In genomic region chr2:77690316-77690715, GRCm38 (mm10) we compare ENCODE assay signal across 29 mouse cellular contexts.
"Had no signal": no experiment of that assay in that cellular context is flagged by ENCODE, and none has a peak within 500 bp of the region (broad histone marks: within the 10 kb centered on the region; RNA-seq: fewer than 3 reads in every experiment).

No protein-coding gene starts in this region.

- H3K4me1 ChIP-seq: limb, embryonic 15.5 days; liver, embryonic 12.5 days; liver, embryonic 13.5 days; liver, embryonic 15.5 days; lung, embryonic 15.5 days; megakaryocyte, embryonic 14.5 days; midbrain, embryonic 12.5 days had no signal

- DNase-seq: layer of hippocampus, postnatal 36 days; left cerebral cortex, postnatal 4 days; liver; liver, embryonic 13.5 days; liver, postnatal 0 days; lung, adult 18-20 months; lung, adult 2 months; lung, embryonic 14.5 days; lung, postnatal 10 days; lung, postnatal 14 days; lung, postnatal 36 days; lung, postnatal 4 days had no signal

- H3K36me3 ChIP-seq: limb, embryonic 10.5 days; limb, embryonic 12.5 days; limb, embryonic 13.5 days; limb, embryonic 15.5 days; liver, embryonic 12.5 days; liver, embryonic 13.5 days; liver, embryonic 15.5 days; lung, embryonic 15.5 days; midbrain, embryonic 12.5 days; midbrain, embryonic 13.5 days had no signal

- H3K27me3 ChIP-seq: limb, embryonic 12.5 days; limb, embryonic 13.5 days; limb, embryonic 15.5 days; liver, embryonic 12.5 days; liver, embryonic 13.5 days; liver, embryonic 15.5 days; lung, embryonic 15.5 days; megakaryocyte, embryonic 14.5 days; midbrain, embryonic 12.5 days; midbrain, embryonic 13.5 days had no signal

- H3K9me3 ChIP-seq: limb, embryonic 10.5 days; limb, embryonic 12.5 days; limb, embryonic 13.5 days; limb, embryonic 15.5 days; liver, embryonic 12.5 days; liver, embryonic 13.5 days; liver, embryonic 15.5 days; lung, embryonic 15.5 days; midbrain, embryonic 12.5 days; midbrain, embryonic 13.5 days had no signal

- H3K27ac ChIP-seq: left cerebral cortex, adult 2 months; limb, embryonic 10.5 days; limb, embryonic 12.5 days; limb, embryonic 13.5 days; limb, embryonic 15.5 days; liver, embryonic 12.5 days; liver, embryonic 13.5 days; liver, embryonic 14.5 days; liver, embryonic 15.5 days; lung, embryonic 15.5 days; macrophage; midbrain, embryonic 12.5 days; midbrain, embryonic 13.5 days had no signal

- H3K4me2 ChIP-seq: limb, embryonic 12.5 days; limb, embryonic 13.5 days; limb, embryonic 15.5 days; liver, embryonic 11.5 days; liver, embryonic 12.5 days; liver, embryonic 13.5 days; liver, embryonic 15.5 days; lung, embryonic 14.5 days; lung, embryonic 15.5 days; midbrain, embryonic 12.5 days; midbrain, embryonic 13.5 days had no signal

- H3K9ac ChIP-seq: limb, embryonic 12.5 days; limb, embryonic 13.5 days; limb, embryonic 15.5 days; liver, embryonic 12.5 days; liver, embryonic 13.5 days; liver, embryonic 14.5 days; liver, embryonic 15.5 days; liver, postnatal 0 days; lung, embryonic 14.5 days; lung, embryonic 15.5 days; midbrain, embryonic 12.5 days; midbrain, embryonic 13.5 days had no signal

- ATAC-seq: liver, embryonic 12.5 days; liver, postnatal 0 days; lung, postnatal 0 days; midbrain, embryonic 16.5 days had no signal

- H3K4me3 ChIP-seq: left cerebral cortex, adult 2 months; limb, embryonic 10.5 days; limb, embryonic 12.5 days; limb, embryonic 13.5 days; limb, embryonic 15.5 days; liver, embryonic 12.5 days; liver, embryonic 13.5 days; liver, embryonic 15.5 days; lung, embryonic 15.5 days; megakaryocyte, embryonic 14.5 days; midbrain, embryonic 12.5 days; midbrain, embryonic 13.5 days; myocyte had no signal
